ENCODE assay signal across 15 mouse cellular contexts in the genomic region with DNA sequence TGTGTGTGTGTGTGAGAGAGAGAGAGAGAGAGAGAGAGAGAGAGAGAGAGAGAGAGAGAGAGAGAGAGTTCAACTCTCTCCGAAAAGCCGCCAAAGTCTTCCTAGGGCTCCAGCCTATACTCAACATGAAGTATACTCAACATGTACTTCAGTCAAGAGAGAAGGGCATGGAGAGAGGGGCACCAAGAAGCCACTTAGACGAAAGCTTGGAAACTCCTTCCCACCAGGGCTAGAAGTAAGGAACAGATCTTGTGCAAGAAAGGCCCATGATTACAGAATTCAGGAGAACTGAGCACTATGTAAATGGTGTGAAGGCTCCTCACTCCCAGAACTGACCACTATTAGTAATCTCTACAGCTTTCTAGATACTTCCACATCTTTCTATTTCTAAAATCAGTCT.
"Had no signal": no experiment of that assay in that cellular context is flagged by ENCODE, and none has a peak within 500 bp of the region (broad histone marks: within the 10 kb centered on the region; RNA-seq: fewer than 3 reads in every experiment).

No protein-coding gene starts in this region.

- H3K4me3 ChIP-seq: neural tube, embryonic 15.5 days; stomach, embryonic 15.5 days had no signal

- H3K9me3 ChIP-seq: neural tube, embryonic 15.5 days; stomach, embryonic 15.5 days had no signal

- H3K4me2 ChIP-seq: neural tube, embryonic 15.5 days; stomach, embryonic 15.5 days had no signal

- H3K9ac ChIP-seq: neural tube, embryonic 15.5 days; stomach, embryonic 15.5 days had no signal

- H3K36me3 ChIP-seq: neural tube, embryonic 15.5 days; stomach, embryonic 15.5 days had no signal

- H3K4me1 ChIP-seq: neural tube, embryonic 15.5 days; stomach, embryonic 15.5 days had no signal

- H3K27me3 ChIP-seq: neural tube, embryonic 15.5 days; stomach, embryonic 15.5 days had no signal

- DNase-seq: retina, postnatal 1 day; right cerebral cortex, adult 18-20 months; right cerebral cortex, postnatal 14 days; right cerebral cortex, postnatal 25 days; right cerebral cortex, postnatal 4 days; spleen, adult 18-20 months; thymus, adult 18-20 months; thymus, adult 2 months; thymus, postnatal 14 days; thymus, postnatal 25 days; thymus, postnatal 36 days; thymus, postnatal 4 days had no signal

- H3K27ac ChIP-seq: neural tube, embryonic 15.5 days; stomach, embryonic 15.5 days; stomach, postnatal 0 days had no signal
